Mouse (Mus musculus): ENCODE measurements at regions not wholly inside any gene's neighbourhood (a gene's known extent, or its start where the extent isn't known, plus 50 kb on each side); places are given as distances from the start of the nearest gene placed in this dataset.
"Not testable (repeated sequence)": the region's sequence is repeated elsewhere in the genome, so short reads cannot be mapped to it uniquely, and the experiment has no call there.

DNA sequence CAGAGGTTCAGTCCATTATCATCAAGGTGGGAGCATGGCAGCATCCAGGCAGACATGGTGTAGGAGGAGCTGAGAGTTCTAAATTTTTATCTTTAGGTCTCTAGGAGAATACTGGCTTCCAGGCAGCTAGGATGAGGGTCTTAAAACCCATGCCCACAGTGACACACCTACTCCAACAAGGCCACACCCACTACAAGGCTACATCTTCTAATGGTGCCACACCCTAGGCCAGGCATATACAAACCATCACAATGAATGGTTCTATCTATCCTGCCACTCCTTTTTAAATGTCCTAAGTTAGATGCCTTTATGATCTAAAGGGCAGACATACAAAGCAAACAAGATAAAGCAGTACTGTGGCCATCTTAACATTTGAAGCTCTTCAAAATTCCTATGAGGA is 124.7 kb downstream of the Cand1 start:
- not testable (repeated sequence) for TF ChIP-seq CTCF (IDR thresholded peaks at IDR 0.05 in 2 of 3, conservative IDR thresholded peaks at IDR 0.05 in 1 of 3; ENCODE audit: control insufficient read depth in 1 of 3, insufficient read depth in 1 of 3, low read depth in 2 of 3, low read length in 3 of 3, poor library complexity in 1 of 3, severe bottlenecking in 1 of 3); ZKSCAN1 (IDR thresholded peaks at IDR 0.05; ENCODE audit: low read depth, low read length); SMC3 (IDR thresholded peaks at IDR 0.05; ENCODE audit: low read depth, low read length); MYC (IDR thresholded peaks at IDR 0.05; ENCODE audit: low read depth, low read length); POLR2A (IDR thresholded peaks at IDR 0.05; ENCODE audit: control insufficient read depth in 1 of 2, insufficient read depth in 1 of 2, low read depth in 1 of 2, low read length in 2 of 2, poor library complexity in 1 of 2); EP300 (IDR thresholded peaks at IDR 0.05; ENCODE audit: low read depth in 1 of 2, low read length in 2 of 2); USF2 (IDR thresholded peaks at IDR 0.05; ENCODE audit: borderline replicate concordance in 1 of 2, insufficient read depth in 1 of 2, low read depth in 1 of 2, low read length in 2 of 2)
